Mouse (Mus musculus) megakaryocyte, embryonic 14.5 days (primary cell): ENCODE data around the gene Diras2.

Experiments
- FLI1 ChIP-seq: IDR thresholded peaks from 2 replicates; pipeline ENCODE4 v1.6.1; 2012; ENCODE audit warnings: low read length, inconsistent platforms, mixed read lengths
- GATA1 ChIP-seq: IDR thresholded peaks from 3 replicates; pipeline ENCODE4 v1.6.1; 2012; ENCODE audit warnings: mixed read lengths, low read length, inconsistent platforms, borderline replicate concordance

DNA sequence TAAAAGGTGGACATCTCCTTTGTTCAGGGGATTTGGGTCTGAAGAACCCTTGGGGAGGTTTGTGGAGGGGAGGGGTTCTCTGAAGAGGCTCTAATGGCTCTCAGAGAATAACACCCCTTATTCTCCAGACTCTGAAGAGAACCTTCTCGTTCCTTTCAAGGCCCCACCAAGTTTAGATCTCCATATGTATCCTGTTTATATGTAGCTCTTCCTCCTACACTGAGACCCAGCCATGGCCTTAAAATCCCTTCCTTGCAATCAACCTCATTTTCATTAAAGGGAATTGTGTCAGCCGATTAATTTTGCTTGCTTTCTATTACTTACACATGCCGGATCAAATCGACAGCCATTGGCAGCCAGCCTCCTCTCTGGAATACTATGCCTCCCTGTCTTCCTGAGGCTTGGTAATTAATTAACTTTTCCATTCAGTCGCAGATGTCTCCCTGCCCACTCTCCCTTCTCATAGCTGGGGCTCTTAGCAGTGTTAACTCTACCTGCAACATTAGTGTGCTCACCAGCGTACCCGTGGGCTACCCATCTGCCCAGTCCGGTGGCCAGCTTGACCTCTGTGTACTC lies 38.2 kb upstream of the Diras2 start:
- TF ChIP-seq GATA1 (no peak), FLI1 (no peak)
